Mouse (Mus musculus) cortical plate, adult 2 months (tissue): ENCODE measurements around the gene Gm8094. TPM values are rescaled to one million over a fixed set of nuclear protein-coding genes. Genes with fewer than 3 reads are reported as not detected.
"Not testable (repeated sequence)": the region's sequence is repeated elsewhere in the genome, so short reads cannot be mapped to it uniquely, and the experiment has no call there.

Experiments
- H3K27ac ChIP-seq: fragments of 200-500 bp; 2 replicates; pipeline ENCODE4 v1.5.1; 2012; ENCODE audit warnings: low read length, control low read depth, inconsistent platforms; ENCODE audit not compliant: insufficient read depth
- H3K4me1 ChIP-seq: fragments of 200-500 bp; 2 replicates; pipeline ENCODE4 v1.6.1; 2011; ENCODE audit warnings: low read length; ENCODE audit not compliant: control insufficient read depth, insufficient read depth
- H3K4me3 ChIP-seq: fragments of 200-500 bp; 2 replicates; pipeline ENCODE4 v1.5.1; 2011; ENCODE audit warnings: mild to moderate bottlenecking, low read length, control low read depth; ENCODE audit not compliant: insufficient read depth
- polyA plus RNA-seq: library from polyadenylated mRNA; depleted of rRNA; stranded (reverse); fragments of >200 nt; gene quantifications from 2 replicates; pipeline ENCODE4 v1.2.3, GENCODE M21; 2012; rRNA removed

The Gm8094 gene
- not detected in 2 replicates for polyA plus RNA-seq

DNA sequence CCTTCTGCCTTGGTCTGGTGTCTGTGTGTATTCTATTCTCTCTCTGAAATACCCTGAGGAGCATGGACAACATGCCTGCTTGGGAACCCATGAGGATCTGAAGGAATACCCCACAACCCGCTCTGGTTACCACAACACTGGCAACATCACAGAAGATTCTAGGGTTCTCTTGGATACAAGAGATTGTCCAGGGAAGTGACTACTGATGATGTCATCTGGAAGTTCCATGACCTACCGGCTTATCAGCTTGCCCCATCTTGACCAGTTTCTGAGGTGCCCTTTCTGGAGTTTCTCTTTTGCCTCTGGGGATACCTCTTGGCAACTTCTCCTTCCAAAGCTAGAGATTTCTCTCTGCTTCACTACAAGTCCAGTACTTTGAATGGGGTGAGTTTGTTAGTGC is at the start of gene Gm8094:
TSS of gene Gm8094 (minus strand) at position 101 of the 400 bp plus-strand sequence.
- not testable (repeated sequence) for H3K4me1 ChIP-seq, H3K4me3 ChIP-seq, H3K27ac ChIP-seq

DNA sequence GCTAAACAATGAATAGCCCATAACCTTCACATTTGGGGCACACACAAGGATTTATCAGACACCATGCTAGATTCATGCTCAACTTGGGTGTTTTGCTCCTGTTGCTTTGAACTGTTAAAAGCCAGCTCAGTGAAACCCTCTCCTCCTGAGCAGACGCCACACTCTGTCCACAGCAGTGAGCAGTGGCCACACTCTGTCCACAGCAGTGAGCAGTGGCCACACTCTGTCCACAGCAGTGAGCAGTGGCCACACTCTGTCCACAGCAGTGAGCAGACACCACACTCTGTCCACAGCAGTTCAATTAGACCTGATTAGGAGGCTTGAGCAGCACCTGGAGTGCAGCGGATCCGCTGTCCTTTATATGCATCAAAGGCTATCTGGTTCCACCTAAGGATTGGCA is 43.2 kb upstream of the Gm8094 start:
- not testable (repeated sequence) for H3K4me1 ChIP-seq, H3K27ac ChIP-seq, H3K4me3 ChIP-seq

DNA sequence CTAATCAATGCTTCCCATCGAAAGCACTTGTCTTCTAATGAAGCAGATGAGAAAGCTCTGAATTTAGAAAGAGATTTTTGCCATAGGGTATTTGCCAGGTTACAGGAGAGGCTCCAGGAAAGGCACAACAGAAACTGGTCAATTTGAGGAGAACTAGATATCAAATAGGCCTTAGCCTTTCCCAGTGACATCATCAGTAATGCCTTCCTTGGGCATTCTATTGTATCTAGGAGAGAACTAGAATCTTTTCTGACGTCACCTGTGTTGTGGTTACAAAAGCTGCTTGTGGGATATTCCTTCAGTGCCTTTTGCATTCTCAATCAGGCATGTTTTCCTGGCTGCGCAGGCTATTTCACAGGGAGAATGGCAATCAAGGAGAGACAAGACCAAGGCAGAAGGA is 23.9 kb upstream of the Gm8094 start, which contains the start of gene Gm8104:
TSS of gene Gm8104 (plus strand) at position 301 of the 400 bp plus-strand sequence.
- H3K4me3 ChIP-seq, H3K27ac ChIP-seq, H3K4me1 ChIP-seq: not testable (repeated sequence)

DNA sequence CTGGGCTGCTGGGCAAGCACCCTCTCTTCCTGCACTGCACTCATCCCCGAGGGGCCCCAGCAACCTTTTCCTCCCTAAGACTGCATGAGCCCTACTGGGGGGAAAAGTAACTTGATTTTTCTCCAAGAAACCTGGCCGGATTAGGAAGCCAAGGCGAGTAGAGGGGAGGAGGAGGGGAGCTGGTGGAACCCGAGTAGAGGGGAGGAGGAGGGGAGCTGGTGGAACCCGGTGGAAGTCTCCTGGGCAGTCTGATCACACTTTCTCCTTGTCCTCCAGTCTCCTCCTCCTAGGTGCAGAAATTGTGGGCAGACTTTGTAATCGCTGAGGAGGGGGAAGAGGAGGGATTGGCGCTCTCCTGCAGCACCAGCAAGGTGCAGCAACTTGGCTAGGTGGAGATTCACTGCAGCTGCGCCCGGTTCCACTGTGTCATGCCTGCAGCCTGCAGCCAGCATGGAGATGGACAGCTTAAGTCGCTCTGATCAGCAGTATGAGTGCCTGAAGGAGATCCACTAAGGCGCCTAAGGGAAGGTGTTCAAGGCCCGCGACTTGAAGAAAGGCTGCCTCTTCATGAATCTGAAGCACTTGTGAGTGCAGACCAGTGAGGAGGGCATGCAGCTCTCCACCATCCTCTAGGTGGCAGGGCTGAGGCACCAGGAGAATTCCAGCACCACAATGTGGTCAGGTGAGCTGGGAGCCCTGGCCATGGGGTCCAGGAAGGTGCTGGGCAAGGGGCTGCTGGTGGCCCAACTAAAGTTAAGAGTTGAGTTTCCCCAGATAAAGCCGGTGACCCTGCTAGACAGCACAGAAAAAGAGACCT is 12.9 kb upstream of the Gm8094 start:
- not testable (repeated sequence) for H3K27ac ChIP-seq, H3K4me3 ChIP-seq, H3K4me1 ChIP-seq

DNA sequence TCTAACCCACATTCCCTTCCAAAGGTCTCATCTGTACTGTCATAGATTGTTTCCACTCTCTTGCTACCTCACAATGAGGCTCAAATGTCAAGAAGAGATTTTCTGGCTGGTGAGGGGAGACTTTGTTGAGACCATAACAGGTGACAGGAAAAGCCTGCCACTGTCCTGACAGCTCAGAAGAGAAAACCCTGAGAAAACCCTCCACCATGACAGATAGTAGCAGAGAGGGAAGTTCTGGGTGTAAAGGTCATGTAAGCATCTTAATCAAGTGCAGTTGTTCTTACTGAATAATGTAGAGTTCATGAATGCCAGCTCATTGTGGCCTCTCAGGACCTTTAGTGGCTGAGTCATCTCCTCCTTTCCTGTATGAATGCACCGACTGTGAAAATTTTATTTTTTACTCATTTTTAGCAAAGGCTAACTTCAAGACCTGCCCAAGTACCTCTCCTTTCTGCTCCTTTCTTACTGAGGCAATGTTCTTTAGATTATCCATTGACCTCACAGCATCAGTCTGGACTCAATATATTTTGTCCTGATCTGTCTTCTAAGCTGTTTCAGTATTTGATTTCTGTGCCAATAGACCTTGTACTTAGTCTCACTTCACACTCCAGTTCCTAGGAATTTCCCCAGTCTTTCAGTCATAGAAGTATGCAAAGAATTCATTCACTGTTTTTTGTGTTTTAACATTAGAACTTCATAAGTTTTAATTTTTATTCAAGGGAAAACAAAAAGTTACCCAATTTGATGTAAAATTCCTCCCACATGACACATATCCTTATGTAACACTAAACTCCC is 8.7 kb upstream of the Gm8094 start:
- H3K4me1 ChIP-seq, H3K27ac ChIP-seq, H3K4me3 ChIP-seq: not testable (repeated sequence)

DNA sequence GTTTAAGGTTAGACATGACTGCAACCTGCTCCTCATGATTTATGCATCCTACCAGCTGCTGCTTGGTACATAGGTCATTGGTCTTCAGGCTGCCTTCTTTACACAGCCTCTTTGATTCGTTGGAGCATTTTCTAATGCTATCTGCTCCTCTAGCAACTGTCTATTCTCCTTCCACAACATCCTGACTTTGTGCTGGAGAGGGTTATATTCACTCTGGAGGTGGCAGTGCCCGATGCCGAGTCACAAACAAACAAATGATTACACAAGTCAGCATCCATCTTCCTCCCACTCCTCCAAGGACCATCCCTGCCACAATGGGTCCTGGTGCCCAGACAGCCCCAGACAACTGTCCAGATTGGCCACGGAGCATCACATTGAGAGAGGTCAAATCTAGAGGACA is 16.3 kb downstream of the Gm8094 start:
- not testable (repeated sequence) for H3K27ac ChIP-seq, H3K4me1 ChIP-seq, H3K4me3 ChIP-seq

DNA sequence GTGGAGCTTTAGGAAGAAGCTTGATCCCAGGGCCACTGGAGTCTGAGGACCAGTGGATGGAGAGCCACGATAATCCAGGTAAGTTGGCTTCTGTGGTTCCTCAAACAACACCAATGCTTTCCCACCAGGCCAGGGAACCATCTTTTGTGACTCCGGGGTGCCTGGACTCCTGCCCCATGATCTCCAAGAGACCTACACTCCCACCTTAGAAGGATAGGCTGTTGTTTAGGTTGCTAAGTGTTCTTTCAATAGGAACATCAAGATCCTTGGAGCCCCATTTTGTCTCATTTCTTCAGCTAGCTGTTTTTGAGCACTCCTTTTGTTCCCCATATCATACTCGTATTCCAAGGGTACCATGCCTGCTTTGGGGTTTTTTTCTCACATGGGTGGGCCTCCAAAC is 18.4 kb downstream of the Gm8094 start:
- not testable (repeated sequence) for H3K27ac ChIP-seq, H3K4me3 ChIP-seq, H3K4me1 ChIP-seq

Other genes with a start within 250 kb of the Gm8094 start
- gene Gm21977, start 223.2 kb downstream of the Gm8094 start, polyA plus RNA-seq = not detected in 2 replicates
- gene Gm8082, start 83.0 kb downstream of the Gm8094 start, polyA plus RNA-seq = not detected in 2 replicates
- not detected in 2 replicates for gene Gm10376, start 61.0 kb downstream of the Gm8094 start, polyA plus RNA-seq
- 0.08 TPM in 2 replicates for gene Gm8104, start 24.0 kb upstream of the Gm8094 start, polyA plus RNA-seq
- gene Gm7233, start 103.2 kb upstream of the Gm8094 start, polyA plus RNA-seq = 0.06 and 0.10 TPM in 2 replicates
- gene Gm8122, start 158.7 kb upstream of the Gm8094 start, polyA plus RNA-seq = not detected in 2 replicates
- not detected in 2 replicates for gene Gm8126, start 182.0 kb upstream of the Gm8094 start, polyA plus RNA-seq
- 0.08 TPM in 1 of 2 replicates, not detected in the other for gene Gm9732, start 198.4 kb upstream of the Gm8094 start, polyA plus RNA-seq
- not detected in 2 replicates for gene Gm8127, start 217.2 kb upstream of the Gm8094 start, polyA plus RNA-seq